Mouse (Mus musculus) ES-E14 (cell line): ENCODE data around the gene Zfp944. TPM values are rescaled to one million over a fixed set of nuclear protein-coding genes. Genes with fewer than 3 reads are reported as not detected.
A peak's percentile ranks its signal among the peaks of the same experiment; 100 is the strongest.
"Not testable (repeated sequence)": the region's sequence is repeated elsewhere in the genome, so short reads cannot be mapped to it uniquely, and the experiment has no call there.

Experiments used
- DNase-seq: peaks from one replicate; pipeline ENCODE4 v3.0.0-alpha.2; 2013; ENCODE audit warnings: low read depth, low spot score
- H3K27ac ChIP-seq: 2 replicates; pipeline ENCODE4 v1.5.1; 2012; ENCODE audit warnings: low read depth, mild to moderate bottlenecking, low read length, moderate library complexity, mixed read lengths; ENCODE audit not compliant: poor library complexity, insufficient read depth, severe bottlenecking
- H3K36me3 ChIP-seq: 2 replicates; pipeline ENCODE4 v1.6.1; 2012; ENCODE audit warnings: mild to moderate bottlenecking, low read length, moderate library complexity, mixed read lengths; ENCODE audit not compliant: control insufficient read depth, poor library complexity, insufficient read depth, severe bottlenecking
- H3K4me1 ChIP-seq, 2 experiments: fragments of 150-350 bp in 1 of 2; sonication (generic) in 1 of 2; 2 replicates each; pipeline ENCODE4 v1.6.1; 2012; ENCODE audit warnings: low read length in 2 of 2, mild to moderate bottlenecking in 1 of 2, mixed read lengths in 1 of 2; ENCODE audit not compliant: control insufficient read depth in 2 of 2, insufficient read depth in 2 of 2, poor library complexity in 1 of 2
- H3K4me3 ChIP-seq, 2 experiments: fragments of 150-350 bp in 1 of 2; sonication (generic) in 1 of 2; 2 replicates each; pipeline ENCODE4 v1.5.1; 2012; ENCODE audit warnings: low read length in 2 of 2, low read depth in 1 of 2, mild to moderate bottlenecking in 1 of 2, mixed read lengths in 1 of 2; ENCODE audit not compliant: insufficient read depth in 1 of 2, poor library complexity in 1 of 2, severe bottlenecking in 1 of 2
- H3K9ac ChIP-seq: 2 replicates; pipeline ENCODE4 v1.6.1; 2012; ENCODE audit warnings: low read depth, mild to moderate bottlenecking, low read length, mixed read lengths; ENCODE audit not compliant: poor library complexity, insufficient read depth, severe bottlenecking
- H3K9me3 ChIP-seq: fragments of 150-350 bp; sonication (generic); 2 replicates; pipeline ENCODE4 v1.6.1; 2012; ENCODE audit warnings: low read depth, mild to moderate bottlenecking, low read length; ENCODE audit not compliant: control insufficient read depth, insufficient read depth
- CHD2 ChIP-seq: IDR thresholded peaks from 2 replicates; pipeline ENCODE4 v1.6.1; 2014; ENCODE audit warnings: mild to moderate bottlenecking, low read depth, low read length, inconsistent platforms
- HCFC1 ChIP-seq: IDR thresholded peaks from 2 replicates; pipeline ENCODE4 v1.6.1; 2012; ENCODE audit warnings: low read length, inconsistent platforms, borderline replicate concordance; ENCODE audit not compliant: insufficient read depth
- MAFK ChIP-seq: IDR thresholded peaks from 2 replicates; pipeline ENCODE4 v1.6.1; 2014; ENCODE audit warnings: mild to moderate bottlenecking, low read depth, low read length, inconsistent platforms; ENCODE audit not compliant: insufficient read depth
- ZC3H11A ChIP-seq: IDR thresholded peaks from 2 replicates; pipeline ENCODE4 v1.6.1; 2012; ENCODE audit warnings: low read depth, mild to moderate bottlenecking, inconsistent platforms, low read length, borderline replicate concordance
- ZNF384 ChIP-seq: IDR thresholded peaks from 2 replicates; pipeline ENCODE4 v1.6.1; 2012; ENCODE audit warnings: low read depth, low read length, inconsistent platforms
- in situ Hi-C, 2 experiments: fragments of 600-800 bp; cut with MboI; formaldehyde crosslinking; loops; one replicate each; pipeline ENCODE4 v1.15.1; 2025; ENCODE audit warnings: low sequenced_read_pairs in 2 of 2, inconsistent platforms in 1 of 2; ENCODE audit not compliant: unreplicated experiment in 2 of 2
- total RNA-seq: library from RNA; depleted of rRNA; stranded (reverse); fragments of 300-350 nt; gene quantifications from 2 replicates; pipeline ENCODE4 v1.2.3, GENCODE M21; 2012; rRNA removed

The Zfp944 gene
- 7.2 and 7.9 TPM in 2 replicates for total RNA-seq

DNA sequence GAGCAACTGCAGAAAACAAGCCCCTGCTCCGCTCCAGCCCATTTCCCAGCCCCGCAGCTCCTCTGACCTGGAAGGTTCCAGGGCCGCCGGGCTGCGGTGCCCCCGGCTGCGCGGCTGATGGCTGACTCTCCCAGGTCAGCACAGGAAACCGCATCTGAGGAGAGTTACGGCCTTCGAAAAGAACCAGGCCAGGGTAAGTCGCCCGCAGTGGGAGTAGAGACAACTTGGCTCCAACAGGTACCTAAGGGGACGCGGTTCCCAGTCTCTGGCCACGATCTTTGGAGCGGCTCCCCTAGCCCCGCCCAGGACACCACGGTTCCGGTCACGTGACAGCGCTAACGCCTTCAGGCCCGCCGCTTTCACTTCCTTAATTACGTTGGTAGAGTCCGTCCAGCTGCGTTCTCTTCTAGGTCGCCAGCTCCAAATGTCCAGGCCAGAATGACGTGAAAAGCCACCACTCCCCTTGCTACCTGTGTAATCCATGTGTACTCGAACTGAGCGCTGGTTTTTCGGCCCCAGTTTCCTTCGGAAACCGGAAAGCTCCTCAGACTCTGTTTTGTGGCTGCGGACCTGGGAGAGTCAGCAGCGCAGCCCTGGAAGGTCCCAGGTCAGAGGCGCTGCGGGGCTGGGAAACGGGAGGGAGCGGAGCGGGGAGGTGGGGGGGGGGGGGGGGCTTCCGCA, at the start of gene Zfp944, which contains the start of gene Zfp758:
Gene Zfp944 (minus strand): TSS at position 300 of the 681 bp plus-strand sequence.
Gene Zfp758 (plus strand): TSS at position 353 of the 681 bp plus-strand sequence.
- H3K9me3 ChIP-seq, H3K4me1 ChIP-seq, H3K27ac ChIP-seq, in situ Hi-C loops, H3K36me3 ChIP-seq: not testable (repeated sequence)
- peak; percentile 35 for DNase-seq
- H3K9ac ChIP-seq = peak within 1 kb of the TSS; percentile 84
- peak within 1 kb of the TSS; percentile 76 to 93 for H3K4me3 ChIP-seq

- peak; percentile 28 for DNase-seq
- in situ Hi-C loops = loop anchor here in 1 of 2 experiments (25.0 kb wide), 2 partner anchors 248 to 348 kb away; partner anchors contain the start of gene Zfp947
- H3K36me3 ChIP-seq = no peaks in the 10 kb centered on the region
Measured at GRCm38 (mm10) chr17:22410756-22411155, 49.6 kb upstream of the Zfp944 start.

DNA sequence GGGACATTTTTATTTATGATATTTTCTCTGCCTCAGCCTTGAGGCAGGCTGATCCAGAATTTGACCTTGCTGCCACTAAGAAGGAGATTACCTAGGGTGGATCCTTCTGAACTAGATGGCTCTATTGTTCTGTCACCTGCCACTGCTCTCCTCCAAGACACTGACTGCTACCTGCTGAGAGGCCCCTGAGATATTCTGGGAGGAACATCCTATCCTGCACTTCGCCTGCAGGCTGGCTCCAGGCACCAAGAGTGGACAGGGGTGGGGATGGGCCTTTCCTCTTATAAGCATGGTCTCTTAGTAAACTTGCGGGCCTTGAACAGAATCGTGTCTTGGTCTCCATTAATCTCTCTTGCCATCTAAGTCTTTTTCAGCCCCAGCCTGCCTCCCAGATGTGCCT, 2.7 kb upstream of the Zfp944 start:
- no peak overlapping the region for H3K4me3 ChIP-seq
- no peaks in the 10 kb centered on the region for H3K4me1 ChIP-seq
- in situ Hi-C loops = no loop called here
- H3K9me3 ChIP-seq = peaks cover 1% of the 10 kb centered on the region; the same call in 1 of the 2 replicates
- H3K36me3 ChIP-seq = no peaks in the 10 kb centered on the region; the same call in 1 of the 2 replicates
- TF ChIP-seq ZNF384 (no peak), MAFK (no peak), HCFC1 (no peak), ZC3H11A (no peak), CHD2 (no peak)
- no peak overlapping the region for H3K9ac ChIP-seq
- no peak overlapping the region for H3K27ac ChIP-seq
- DNase-seq = no peak

More at GRCm38 (mm10) chr17:22410756-22411155, 49.6 kb upstream of the Zfp944 start:
- no peak for TF ChIP-seq MAFK
- peak; percentile 88; the same call in 1 of the 2 replicates for TF ChIP-seq ZC3H11A
- Histone ChIP-seq H3K27ac (no peak overlapping the region), H3K4me1 (no peaks in the 10 kb centered on the region), H3K4me3 (no peak overlapping the region), H3K9ac (no peak overlapping the region), H3K9me3 (no peaks in the 10 kb centered on the region)

DNA sequence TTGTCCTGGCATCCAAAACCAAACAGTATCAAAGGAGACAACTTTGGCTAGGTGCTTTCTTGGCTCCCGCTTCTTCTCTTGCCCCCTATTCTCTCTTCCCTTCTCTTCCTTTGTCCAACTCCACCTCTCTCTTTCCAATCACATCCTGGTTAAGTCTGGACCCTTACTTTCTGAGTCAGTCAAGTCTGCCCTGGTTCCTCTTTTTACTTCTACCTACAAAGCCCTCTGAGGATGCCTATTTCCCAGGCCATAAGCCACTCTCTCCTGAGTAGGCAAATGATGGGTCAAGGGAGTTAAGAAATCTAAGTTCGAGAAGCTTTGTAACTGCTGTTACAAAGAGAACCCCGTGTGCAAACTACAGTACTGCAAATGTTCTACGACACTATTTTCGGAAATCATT, 628 bp downstream of the Zfp944 start:
- Histone ChIP-seq H3K36me3 (no peaks in the 10 kb centered on the region), H3K4me3 (peak overlapping the region; percentile 76 to 93), H3K9me3 (no peaks in the 10 kb centered on the region), H3K27ac (no peak overlapping the region), H3K9ac (peak overlapping the region; percentile 73; the same call in 1 of the 2 replicates), H3K4me1 (no peaks in the 10 kb centered on the region)
- in situ Hi-C loops = no loop called here
- TF ChIP-seq ZC3H11A (no peak), CHD2 (no peak), HCFC1 (no peak), ZNF384 (no peak), MAFK (no peak)
- DNase-seq = no peak

DNA sequence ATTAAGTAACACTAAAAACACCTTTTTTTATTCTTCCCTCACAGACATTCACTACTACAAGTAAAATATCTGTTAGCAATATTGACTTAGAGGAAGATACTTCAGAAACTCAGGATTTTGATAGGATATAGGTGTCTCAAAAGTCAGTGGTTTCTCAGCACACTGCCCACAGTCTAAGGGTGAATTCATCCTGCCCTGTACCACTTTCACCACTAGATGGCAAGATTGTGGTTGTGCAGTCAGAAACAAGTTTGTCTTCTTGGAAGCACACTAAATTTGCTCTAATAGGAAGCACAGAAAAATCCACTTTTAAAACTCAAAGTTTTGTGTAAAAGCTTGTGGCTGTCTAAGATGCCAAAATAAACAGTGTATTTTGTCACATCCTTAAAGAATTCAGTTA, 8.4 kb downstream of the Zfp944 start:
- H3K4me3 ChIP-seq = no peak overlapping the region
- in situ Hi-C loops = no loop called here
- DNase-seq = peak; percentile 40
- H3K9ac ChIP-seq = no peak overlapping the region
- no peaks in the 10 kb centered on the region for H3K9me3 ChIP-seq
- H3K4me1 ChIP-seq = no peaks in the 10 kb centered on the region
- no peak overlapping the region for H3K27ac ChIP-seq
- H3K36me3 ChIP-seq = no peaks in the 10 kb centered on the region
- TF ChIP-seq ZC3H11A (peak; percentile 66), HCFC1 (no peak)

DNA sequence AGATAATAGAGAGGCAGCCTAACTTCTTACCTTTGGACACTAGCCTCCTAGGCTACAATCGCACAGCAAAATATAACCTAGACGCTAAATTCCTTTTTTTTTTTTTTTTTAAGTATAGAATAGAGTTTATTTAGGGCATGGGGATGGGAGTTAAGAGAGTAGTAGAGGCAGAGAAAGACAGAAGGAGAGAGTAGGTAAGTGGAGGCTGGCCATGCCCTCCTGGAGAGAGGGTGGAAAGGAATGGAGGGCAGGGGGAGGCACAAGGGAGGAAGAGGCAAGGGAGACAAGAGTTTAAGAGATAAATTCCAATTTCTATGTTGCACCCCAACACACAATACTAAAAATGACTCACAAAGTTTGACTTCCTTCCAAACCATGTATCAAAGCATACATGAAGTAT, 46.0 kb downstream of the Zfp944 start:
- H3K9ac ChIP-seq, H3K27ac ChIP-seq, H3K4me1 ChIP-seq, H3K36me3 ChIP-seq, H3K9me3 ChIP-seq, H3K4me3 ChIP-seq, DNase-seq: not testable (repeated sequence)
- in situ Hi-C loops = loop anchor here (10.0 kb wide), 1 partner anchor 90 kb away; the partner anchor contains the start of gene Zfp994 (in 2 of the 2)
